Mouse (Mus musculus): ENCODE results near the gene Scyl1.

The Scyl1 gene

DNA sequence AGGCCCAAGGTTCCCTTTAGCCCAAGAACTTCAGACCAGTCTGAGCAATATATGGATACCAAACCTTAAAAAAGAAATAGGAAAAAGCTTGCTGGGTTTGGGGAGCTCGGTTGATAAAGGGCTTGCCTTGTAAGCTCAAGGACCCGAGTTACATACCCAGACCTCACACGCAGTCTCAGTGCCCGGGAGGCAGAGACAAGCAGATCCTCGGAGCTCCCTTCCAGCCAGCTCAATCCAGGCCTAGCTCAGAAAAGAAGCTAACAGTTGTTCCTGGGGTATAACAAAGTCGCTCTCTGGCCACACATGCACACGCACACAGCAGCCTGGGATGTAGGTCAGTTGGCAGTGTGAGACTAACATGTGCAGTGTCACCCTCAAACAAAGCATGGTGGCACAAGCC is 16.7 kb upstream of the Scyl1 start:
- no peak for DNase-seq (ENCODE audit: low read depth, low spot score)

DNA sequence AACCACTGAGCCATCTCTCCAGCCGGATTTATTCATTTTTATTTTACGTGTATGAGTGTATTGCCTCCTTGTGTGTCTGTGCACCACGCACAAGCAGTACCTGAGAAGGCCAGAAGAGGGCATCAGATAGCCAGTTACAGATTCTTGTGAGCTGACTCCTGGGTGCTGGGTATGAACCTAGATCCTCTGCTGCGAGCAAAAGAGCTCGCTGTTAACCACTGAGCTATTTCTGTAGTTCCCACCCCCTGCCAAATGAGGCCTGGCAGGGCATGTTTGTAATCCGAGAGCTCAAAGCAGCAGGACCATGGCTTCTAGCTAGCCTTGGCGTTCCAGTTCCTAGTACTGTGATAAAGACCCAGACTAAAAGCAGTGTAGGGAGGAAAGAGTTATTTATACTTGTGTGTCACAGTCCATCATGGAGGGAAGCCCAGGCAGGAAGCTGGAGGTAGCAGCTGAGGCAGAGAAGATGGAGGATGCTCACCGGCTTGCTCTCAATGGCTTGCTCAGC is 16.0 kb upstream of the Scyl1 start:
- peak; percentile 95 for DNase-seq (ENCODE audit: low read depth, low spot score)

DNA sequence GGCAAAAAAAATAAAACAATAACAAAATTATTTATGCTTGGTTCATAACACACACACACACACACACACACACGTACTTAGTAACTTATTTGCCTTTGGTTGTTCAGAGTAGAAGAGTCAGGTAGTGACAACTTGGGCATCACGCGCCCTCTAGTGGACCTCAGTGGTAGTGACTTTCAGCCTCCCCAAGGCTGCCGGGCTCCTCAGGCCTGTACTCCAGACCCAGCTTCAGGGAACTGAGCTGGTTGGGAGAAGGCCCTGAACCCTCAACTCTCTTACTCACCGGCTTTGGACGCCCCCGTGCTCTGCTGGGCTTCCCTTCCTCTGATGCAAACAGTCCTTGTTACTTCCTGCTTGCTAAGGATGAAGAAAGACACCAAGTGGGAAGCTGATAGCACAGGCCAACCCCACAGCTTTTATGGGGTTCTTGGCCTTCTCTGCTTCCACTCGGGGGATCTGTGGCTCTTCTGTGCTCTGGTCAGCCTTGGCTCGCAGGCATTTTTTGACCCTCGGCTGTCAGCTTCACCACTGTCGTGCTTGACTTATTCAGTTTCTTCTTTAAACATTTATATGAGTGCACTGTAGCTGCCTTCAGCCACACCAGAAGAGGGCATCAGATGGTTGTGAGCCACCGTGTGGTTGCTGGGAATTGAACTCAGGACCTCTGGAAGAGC is 15.4 kb upstream of the Scyl1 start:
- DNase-seq (ENCODE audit: low read depth, low spot score): peak; percentile 92

DNA sequence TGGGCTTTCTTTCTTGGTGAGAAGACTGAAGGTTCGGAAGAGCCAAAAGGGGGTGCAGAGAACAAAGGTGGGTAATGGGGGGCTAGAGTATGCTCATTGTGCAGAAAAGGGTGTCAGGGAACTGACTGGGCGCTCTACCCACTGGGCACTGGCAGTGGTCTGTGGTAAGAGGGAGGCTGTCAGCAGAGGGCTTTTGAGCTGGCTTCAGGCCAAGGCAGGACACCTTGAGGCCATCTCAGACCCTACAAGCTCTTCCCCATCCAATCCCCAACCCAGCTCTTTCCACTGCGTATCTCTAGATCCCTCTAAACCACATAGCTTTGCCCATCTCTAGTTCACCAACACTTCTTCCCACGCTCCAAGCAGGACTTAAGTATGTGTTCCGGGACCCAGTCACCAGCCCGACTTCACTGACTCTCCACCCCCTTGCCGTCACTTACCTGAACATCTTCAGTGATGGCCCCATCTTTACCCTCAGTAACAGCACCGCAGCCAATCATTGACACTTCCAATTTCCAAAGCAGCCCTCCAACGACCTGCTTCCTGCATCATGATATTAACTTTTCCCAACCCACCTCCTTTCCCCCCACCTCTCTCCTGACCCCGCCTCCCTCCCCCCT is 13.8 kb upstream of the Scyl1 start:
- no peak for DNase-seq (ENCODE audit: low read depth, low spot score)

DNA sequence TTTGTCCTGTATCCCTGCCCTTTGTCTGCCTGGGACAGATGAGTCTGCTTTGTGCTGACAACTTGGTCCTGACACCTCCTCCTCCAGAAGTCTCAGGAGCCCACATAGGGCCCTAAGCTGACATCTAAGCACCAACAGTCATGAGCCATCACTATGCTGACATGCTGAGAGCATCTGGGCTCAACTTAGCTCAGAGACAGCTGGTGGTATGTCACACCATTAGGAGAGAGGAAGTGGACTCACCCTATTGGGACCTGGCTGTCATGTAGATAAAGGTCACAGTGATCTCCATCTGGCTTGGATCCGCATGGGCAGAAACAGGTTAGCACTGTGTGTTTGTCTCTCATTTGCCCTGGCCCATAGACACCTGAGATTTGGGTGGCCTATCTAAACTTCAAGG is 10.9 kb upstream of the Scyl1 start:
- peak; percentile 23 for DNase-seq (ENCODE audit: low read depth, low spot score)

DNA sequence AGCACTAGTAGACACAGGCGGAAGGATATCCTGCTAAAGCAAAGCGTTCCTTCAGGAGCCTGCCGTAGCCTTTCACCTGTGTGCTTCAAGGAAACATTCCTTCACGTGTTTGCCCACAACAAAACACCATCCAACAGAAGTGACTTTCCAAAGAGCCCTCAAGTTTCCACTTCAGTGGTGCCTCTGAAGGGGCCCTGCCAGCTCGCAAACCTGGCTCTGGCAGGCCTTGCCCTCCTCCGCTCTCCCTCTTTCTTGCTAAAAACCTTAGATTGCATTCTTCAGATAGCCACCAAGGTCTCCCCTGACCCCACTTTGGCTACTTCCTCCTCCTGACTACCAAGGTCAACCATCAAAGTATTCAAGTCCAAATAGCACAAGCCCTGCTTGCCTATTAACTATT is 10.3 kb upstream of the Scyl1 start:
- DNase-seq (ENCODE audit: low read depth, low spot score): no peak

DNA sequence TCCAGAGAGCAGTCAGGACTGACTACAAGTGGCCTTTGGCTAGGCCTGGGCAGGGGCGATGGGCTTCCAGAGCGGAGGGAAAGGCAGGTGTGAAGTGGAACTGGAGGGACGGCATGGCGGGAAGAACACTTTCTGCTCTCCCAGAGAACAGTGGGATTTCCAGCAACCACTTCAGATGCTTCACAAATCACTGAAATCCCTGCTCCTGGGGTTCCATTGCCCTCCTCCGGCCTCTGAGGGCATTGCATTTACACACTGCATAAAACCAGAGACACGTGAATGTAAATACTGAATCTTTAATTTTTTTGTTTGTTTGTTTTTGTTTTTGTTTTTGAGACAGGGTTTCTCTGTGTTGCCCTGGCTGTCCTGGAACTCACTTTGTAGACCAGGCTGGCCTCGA is 9.0 kb upstream of the Scyl1 start:
- DNase-seq (ENCODE audit: low read depth, low spot score): peak; percentile 54

DNA sequence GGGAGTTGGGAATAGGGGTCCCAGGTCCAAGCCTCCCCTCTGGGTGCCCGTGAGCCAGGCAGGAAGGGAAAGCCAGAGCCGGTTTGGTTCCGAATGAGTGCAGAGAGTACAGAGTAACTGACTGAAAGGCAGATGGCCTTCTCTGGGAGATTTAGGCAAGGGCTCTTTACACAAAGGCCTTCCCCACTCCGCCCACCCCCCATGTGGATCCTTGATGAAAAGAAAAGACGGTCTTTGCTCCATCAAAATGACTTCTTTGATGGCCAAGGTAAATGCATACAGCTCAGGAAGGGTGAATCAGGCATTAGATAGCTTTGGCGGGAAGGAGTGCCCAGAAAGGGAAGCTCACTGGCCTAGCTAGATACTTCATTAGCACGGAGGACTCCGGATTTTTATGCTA is 7.1 kb upstream of the Scyl1 start:
- no peak for DNase-seq (ENCODE audit: low read depth, low spot score)

DNA sequence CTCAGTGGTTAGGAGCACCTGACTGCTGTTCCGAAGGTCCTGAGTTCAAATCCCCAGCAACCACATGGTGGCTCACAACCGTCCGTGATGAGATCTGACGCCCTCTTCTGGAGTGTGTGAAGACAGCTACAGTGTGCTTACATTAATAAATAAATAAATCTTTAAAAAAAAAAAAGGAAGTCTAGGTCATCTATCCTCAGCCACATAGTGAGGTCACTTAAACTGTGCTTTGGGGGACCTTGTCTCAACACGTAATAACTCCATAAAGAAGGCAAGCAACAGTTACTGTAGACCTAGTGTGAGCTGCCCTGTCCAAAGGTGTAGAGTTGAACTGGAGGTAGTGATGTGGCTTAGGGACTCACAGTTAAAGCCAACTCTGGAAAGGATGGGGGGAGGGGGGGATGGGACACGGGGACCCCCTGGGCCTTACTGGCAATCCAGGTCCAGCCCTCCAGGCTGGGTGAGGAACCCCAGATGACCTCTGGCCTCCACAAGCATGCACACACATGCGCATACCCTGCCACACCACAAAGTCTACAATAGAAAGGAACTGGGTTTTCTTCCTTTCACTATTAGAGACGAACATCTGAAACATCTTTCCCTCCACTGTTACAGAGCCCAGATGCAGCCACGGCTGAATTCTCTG is 6.3 kb upstream of the Scyl1 start:
- DNase-seq (ENCODE audit: low read depth, low spot score): peak; percentile 18

DNA sequence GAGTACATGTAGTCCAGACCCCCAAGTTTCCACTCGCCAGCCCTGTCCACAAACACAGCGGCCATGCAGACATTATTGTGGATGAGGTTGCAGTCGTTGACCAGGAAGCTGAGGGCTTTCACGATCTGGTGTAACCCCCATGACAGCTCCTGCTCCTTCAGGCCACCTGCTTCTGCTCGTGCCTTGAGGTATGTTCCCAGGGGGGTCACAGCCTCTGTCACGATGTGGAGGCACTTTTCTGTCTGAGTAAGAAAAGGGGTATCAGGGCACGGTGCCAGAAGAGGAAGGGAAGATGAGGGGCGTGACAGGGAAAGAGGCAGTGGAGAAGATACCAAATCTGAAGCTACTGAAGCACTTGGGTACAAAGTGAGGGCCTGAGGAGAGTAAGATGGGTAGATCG is 908 bp downstream of the Scyl1 start:
- no peak for DNase-seq (ENCODE audit: low read depth, low spot score)

DNA sequence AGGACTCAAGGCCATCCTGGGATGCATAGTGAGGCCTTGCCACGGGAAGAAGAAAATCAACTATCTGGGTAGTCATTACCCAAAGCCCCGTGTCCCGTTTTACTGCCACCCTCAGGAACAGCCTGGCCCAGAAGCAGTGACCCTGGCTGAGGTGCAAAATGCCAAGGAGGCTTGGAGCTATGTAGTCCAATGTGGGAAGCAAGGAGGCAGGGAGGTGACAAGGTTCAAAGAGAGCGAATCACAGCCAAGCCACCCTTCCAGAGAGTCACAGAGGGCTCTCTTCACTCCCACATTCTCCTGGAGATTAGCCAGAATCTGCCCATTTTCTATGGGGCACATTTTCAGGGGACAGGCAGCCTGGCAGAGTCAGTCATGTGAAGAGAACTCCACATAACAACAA is 3.9 kb downstream of the Scyl1 start:
- no peak for DNase-seq (ENCODE audit: low read depth, low spot score)

DNA sequence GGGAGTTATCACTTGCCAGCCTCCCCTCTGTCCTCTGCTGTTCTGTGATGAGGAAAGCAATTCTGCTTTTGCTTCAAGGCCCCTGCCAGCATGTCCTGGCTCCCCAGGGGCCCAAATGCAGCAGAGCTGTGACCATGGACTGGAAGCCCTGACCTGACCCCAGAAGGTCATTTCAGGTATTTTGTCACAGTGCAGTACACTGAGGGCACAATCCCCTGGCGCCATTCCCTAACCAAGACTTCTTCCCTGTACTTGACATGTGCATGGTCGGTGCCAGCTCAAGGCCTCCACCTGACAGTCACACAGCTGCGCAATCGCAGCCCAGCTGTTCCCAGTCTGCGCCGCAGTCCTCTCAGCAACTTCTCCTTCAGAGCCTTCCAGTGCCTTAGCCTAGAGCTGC is 8.1 kb downstream of the Scyl1 start:
- DNase-seq (ENCODE audit: low read depth, low spot score): no peak

- DNase-seq (ENCODE audit: low read depth, low spot score): no peak
Observed at GRCm38 (mm10) chr19:5758878-5759403, 12.3 kb downstream of the Scyl1 start.

DNA sequence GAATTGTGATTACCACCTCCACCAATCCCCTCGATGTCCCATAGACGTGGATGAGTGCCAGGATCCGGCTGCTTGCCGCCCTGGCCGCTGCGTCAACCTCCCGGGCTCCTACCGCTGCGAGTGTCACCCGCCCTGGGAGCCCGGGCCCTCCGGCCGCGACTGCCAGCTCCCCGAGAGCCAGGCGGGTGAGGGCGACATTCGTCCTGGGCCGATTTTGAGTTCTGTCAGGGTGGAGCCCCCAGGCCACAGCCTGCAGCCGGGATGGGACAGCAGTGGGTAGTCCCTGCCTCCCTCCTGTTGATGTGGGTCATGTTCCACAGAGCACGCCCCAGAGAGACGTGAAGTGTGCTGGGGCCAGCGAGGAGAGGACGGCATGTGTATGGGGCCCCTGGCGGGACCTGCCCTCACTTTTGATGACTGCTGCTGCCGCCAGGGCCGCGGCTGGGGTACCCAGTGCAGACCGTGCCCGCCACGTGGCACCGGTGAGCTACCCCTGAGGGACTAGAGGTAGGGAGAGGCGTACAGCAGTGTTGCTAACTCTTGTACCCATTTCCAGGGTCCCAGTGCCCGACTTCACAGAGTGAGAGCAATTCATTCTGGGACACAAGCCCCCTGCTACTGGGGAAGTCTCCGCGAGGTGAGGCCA is 14.1 kb downstream of the Scyl1 start:
- DNase-seq (ENCODE audit: low read depth, low spot score): no peak

DNA sequence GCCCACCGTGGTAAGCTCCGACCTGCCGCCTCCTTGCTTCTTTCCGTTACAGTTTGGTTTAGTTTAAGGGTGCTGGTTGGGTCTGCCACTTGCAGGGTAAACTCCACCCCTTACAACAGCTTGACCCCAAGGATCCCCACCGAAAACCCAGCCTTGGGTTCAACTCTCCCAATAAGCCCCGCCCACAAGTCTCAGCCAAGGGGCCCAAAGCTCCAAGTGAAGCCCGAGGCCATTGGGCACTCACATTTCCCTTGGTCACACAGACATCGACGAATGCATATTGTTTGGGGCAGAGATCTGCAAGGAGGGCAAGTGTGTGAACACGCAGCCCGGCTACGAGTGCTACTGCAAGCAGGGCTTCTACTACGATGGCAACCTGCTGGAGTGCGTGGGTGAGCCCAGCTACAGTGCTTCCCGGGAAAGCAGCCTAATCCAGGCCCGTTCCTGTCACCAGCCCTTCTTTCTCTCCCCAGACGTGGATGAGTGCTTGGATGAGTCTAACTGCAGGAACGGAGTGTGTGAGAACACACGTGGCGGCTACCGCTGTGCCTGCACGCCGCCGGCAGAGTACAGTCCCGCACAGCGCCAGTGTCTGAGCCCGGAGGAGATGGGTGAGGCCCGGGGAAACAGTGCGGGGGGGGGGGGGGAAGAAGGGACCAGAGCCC is 14.8 kb downstream of the Scyl1 start:
- DNase-seq (ENCODE audit: low read depth, low spot score): no peak

GRCm38 (mm10) chr19:5751742-5752141 is 19.5 kb downstream of the Scyl1 start:
- no peak for DNase-seq (ENCODE audit: low read depth, low spot score)

DNA sequence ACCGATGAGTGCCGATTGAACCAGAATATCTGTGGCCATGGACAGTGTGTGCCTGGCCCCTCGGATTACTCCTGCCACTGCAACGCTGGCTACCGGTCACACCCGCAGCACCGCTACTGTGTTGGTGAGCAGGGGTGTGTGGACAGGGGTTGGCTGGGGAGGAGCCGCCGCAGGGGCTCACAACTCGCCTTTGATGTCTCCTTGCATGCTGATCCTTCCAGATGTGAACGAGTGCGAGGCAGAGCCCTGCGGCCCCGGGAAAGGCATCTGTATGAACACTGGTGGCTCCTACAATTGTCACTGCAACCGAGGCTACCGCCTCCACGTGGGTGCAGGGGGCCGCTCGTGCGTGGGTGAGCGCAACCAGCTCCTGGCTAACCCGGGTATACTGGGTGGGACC is 20.3 kb downstream of the Scyl1 start:
- no peak for DNase-seq (ENCODE audit: low read depth, low spot score)

GRCm38 (mm10) chr19:5749476-5749875 is 21.7 kb downstream of the Scyl1 start:
- DNase-seq (ENCODE audit: low read depth, low spot score): no peak

GRCm38 (mm10) chr19:5746907-5747363 is 24.3 kb downstream of the Scyl1 start:
- no peak for DNase-seq (ENCODE audit: low read depth, low spot score)

GRCm38 (mm10) chr19:5745756-5746710 is 25.2 kb downstream of the Scyl1 start:
- peak; percentile 87 for DNase-seq (ENCODE audit: low read depth, low spot score)
